Mouse (Mus musculus): ENCODE data around the gene Ppp2r5d.

Ppp2r5d gene

GRCm38 (mm10) chr17:46721077-46721476 lies 16.2 kb upstream of the Ppp2r5d start:
- no peak for DNase-seq (ENCODE audit: low read depth, low spot score)

- DNase-seq (ENCODE audit: low read depth, low spot score) = no peak
Measured at GRCm38 (mm10) chr17:46714756-46715481, 10.0 kb upstream of the Ppp2r5d start.

- no peak for DNase-seq (ENCODE audit: low read depth, low spot score)
Measured at GRCm38 (mm10) chr17:46713849-46714248, 8.9 kb upstream of the Ppp2r5d start.

GRCm38 (mm10) chr17:46712442-46712841 lies 7.5 kb upstream of the Ppp2r5d start:
- DNase-seq (ENCODE audit: low read depth, low spot score) = peak; percentile 66

GRCm38 (mm10) chr17:46711612-46712271 lies 6.8 kb upstream of the Ppp2r5d start:
- DNase-seq (ENCODE audit: low read depth, low spot score) = peak; percentile 31

- peak; percentile 93 for DNase-seq (ENCODE audit: low read depth, low spot score)
Measured at GRCm38 (mm10) chr17:46710959-46711597, 6.2 kb upstream of the Ppp2r5d start, which contains the start of gene Pex6. Gene Pex6 (plus strand): TSS chr17:46711463.

- DNase-seq (ENCODE audit: low read depth, low spot score) = no peak
Measured at GRCm38 (mm10) chr17:46706375-46707089, 1.6 kb upstream of the Ppp2r5d start.

GRCm38 (mm10) chr17:46703971-46704886 lies 682 bp downstream of the Ppp2r5d start:
- DNase-seq (ENCODE audit: low read depth, low spot score) = peak; percentile 48

- no peak for DNase-seq (ENCODE audit: low read depth, low spot score)
Measured at GRCm38 (mm10) chr17:46702506-46702905, 2.4 kb downstream of the Ppp2r5d start.

GRCm38 (mm10) chr17:46702100-46702499 lies 2.8 kb downstream of the Ppp2r5d start:
- peak; percentile 18 for DNase-seq (ENCODE audit: low read depth, low spot score)

- DNase-seq (ENCODE audit: low read depth, low spot score) = no peak
Measured at GRCm38 (mm10) chr17:46701489-46701888, 3.4 kb downstream of the Ppp2r5d start.

- no peak for DNase-seq (ENCODE audit: low read depth, low spot score)
Measured at GRCm38 (mm10) chr17:46699912-46700311, 5.0 kb downstream of the Ppp2r5d start.

- DNase-seq (ENCODE audit: low read depth, low spot score) = no peak
Measured at GRCm38 (mm10) chr17:46699245-46699644, 5.7 kb downstream of the Ppp2r5d start.

- no peak for DNase-seq (ENCODE audit: low read depth, low spot score)
Measured at GRCm38 (mm10) chr17:46698515-46698914, 6.4 kb downstream of the Ppp2r5d start.

- DNase-seq (ENCODE audit: low read depth, low spot score) = no peak
Measured at GRCm38 (mm10) chr17:46694517-46695063, 10.3 kb downstream of the Ppp2r5d start.

- peak; percentile 21 for DNase-seq (ENCODE audit: low read depth, low spot score)
Measured at GRCm38 (mm10) chr17:46691390-46691789, 13.5 kb downstream of the Ppp2r5d start.

GRCm38 (mm10) chr17:46690665-46691064 lies 14.2 kb downstream of the Ppp2r5d start:
- DNase-seq (ENCODE audit: low read depth, low spot score) = no peak

- DNase-seq (ENCODE audit: low read depth, low spot score) = peak; percentile 53
Measured at GRCm38 (mm10) chr17:46685913-46686312, 19.0 kb downstream of the Ppp2r5d start.

GRCm38 (mm10) chr17:46682654-46683389 lies 22.1 kb downstream of the Ppp2r5d start:
- no peak for DNase-seq (ENCODE audit: low read depth, low spot score)

Data from CD4-positive helper T cell, adult 2 months (primary cell).